Mouse (Mus musculus) G1E (cell line): ENCODE data around the gene Dpf3.

Experiments used
- CTCF ChIP-seq: IDR thresholded peaks from 2 replicates; pipeline ENCODE4 v1.5.1; 2012; ENCODE audit warnings: low read depth, low read length, inconsistent platforms, mixed read lengths
- GATA1 ChIP-seq: IDR thresholded peaks from 2 replicates; pipeline ENCODE4 v1.6.1; 2012; ENCODE audit warnings: borderline replicate concordance, low read length, inconsistent platforms, mixed read lengths
- GATA2 ChIP-seq: IDR thresholded peaks from 2 replicates; pipeline ENCODE4 v1.6.1; 2012; ENCODE audit warnings: low read depth, low read length, inconsistent platforms, borderline replicate concordance
- POLR2AphosphoS5 ChIP-seq: IDR thresholded peaks from 2 replicates; pipeline ENCODE4 v1.6.1; 2012; ENCODE audit warnings: low read depth, low read length, inconsistent platforms; ENCODE audit not compliant: insufficient replicate concordance
- TAL1 ChIP-seq: conservative IDR thresholded peaks from 2 replicates; pipeline ENCODE4 v1.6.1; 2012; ENCODE audit warnings: low read depth, low read length, inconsistent platforms, mixed read lengths

DNA sequence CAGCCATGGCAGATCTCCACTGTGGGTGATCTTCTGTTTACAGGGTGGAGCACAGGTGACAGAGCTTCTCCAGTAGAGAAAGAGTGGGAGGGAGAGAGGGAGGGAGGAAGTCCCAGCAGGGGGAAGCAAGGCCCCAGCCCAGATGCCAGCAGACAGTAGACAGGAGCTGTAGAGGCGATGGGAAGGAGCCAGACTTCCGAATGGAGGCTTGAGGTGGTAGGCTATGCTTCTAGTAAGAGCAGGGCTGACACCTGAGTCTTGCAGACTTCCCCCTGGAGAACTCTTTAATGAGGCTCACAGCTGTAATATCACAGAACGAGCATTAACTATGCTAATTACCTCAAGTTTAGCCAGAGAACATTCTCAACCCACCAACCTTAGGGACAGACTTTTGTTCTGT is 285.8 kb downstream of the Dpf3 start:
- TF ChIP-seq CTCF, result no peak
- TF ChIP-seq GATA1, result no peak
- TF ChIP-seq POLR2AphosphoS5, result no peak
- TF ChIP-seq TAL1, result no peak
- no peak for TF ChIP-seq GATA2
